Mouse (Mus musculus) MN1 (cell line): ENCODE measurements at regions not wholly inside any gene's neighbourhood (a gene's known extent, or its start where the extent isn't known, plus 50 kb on each side); places are given as distances from the start of the nearest gene placed in this dataset.

Source experiments
- DNase-seq: peaks from one replicate; pipeline ENCODE4 v3.0.0-alpha.2; 2016; ENCODE audit warnings: low spot score

- DNase-seq, result no peak
Measured at GRCm38 (mm10) chr15:62413694-62414093, 1431.3 kb downstream of the Gsdmc2 start.

- DNase-seq, result no peak
Measured at GRCm38 (mm10) chr15:62402142-62402541, 1442.8 kb downstream of the Gsdmc2 start.

- no peak for DNase-seq
Measured at GRCm38 (mm10) chr15:62400984-62401609, 1443.9 kb downstream of the Gsdmc2 start.

- peak; percentile 78 for DNase-seq
Measured at GRCm38 (mm10) chr15:62399381-62399780, 1445.6 kb downstream of the Gsdmc2 start.

GRCm38 (mm10) chr15:62397009-62397408 lies 1448.0 kb downstream of the Gsdmc2 start:
- DNase-seq, result no peak

GRCm38 (mm10) chr15:62395377-62395776 lies 1449.6 kb downstream of the Gsdmc2 start:
- DNase-seq, result no peak

- DNase-seq, result no peak
Measured at GRCm38 (mm10) chr15:62393416-62393815, 1451.6 kb downstream of the Gsdmc2 start.

GRCm38 (mm10) chr15:62392839-62393238 lies 1452.1 kb downstream of the Gsdmc2 start:
- DNase-seq, result no peak

- DNase-seq, result no peak
Measured at GRCm38 (mm10) chr15:62392381-62392780, 1452.6 kb downstream of the Gsdmc2 start.

- DNase-seq, result no peak
Measured at GRCm38 (mm10) chr15:62389431-62390105, 1455.4 kb downstream of the Gsdmc2 start.

- DNase-seq, result no peak
Measured at GRCm38 (mm10) chr15:62382233-62382632, 1459.4 kb upstream of the A1bg start.

- DNase-seq, result no peak
Measured at GRCm38 (mm10) chr15:62374641-62375040, 1451.8 kb upstream of the A1bg start.

- DNase-seq, result no peak
Measured at GRCm38 (mm10) chr15:62361171-62361570, 1438.4 kb upstream of the A1bg start.

GRCm38 (mm10) chr15:62358338-62359239 lies 1435.8 kb upstream of the A1bg start:
- no peak for DNase-seq

- no peak for DNase-seq
Measured at GRCm38 (mm10) chr15:62353786-62354185, 1431.0 kb upstream of the A1bg start.

- DNase-seq, result no peak
Measured at GRCm38 (mm10) chr15:62350862-62351757, 1428.3 kb upstream of the A1bg start.

GRCm38 (mm10) chr15:62349981-62350380 lies 1427.2 kb upstream of the A1bg start:
- no peak for DNase-seq

- DNase-seq, result no peak
Measured at GRCm38 (mm10) chr15:62348956-62349355, 1426.1 kb upstream of the A1bg start.

GRCm38 (mm10) chr15:62347697-62348096 lies 1424.9 kb upstream of the A1bg start:
- no peak for DNase-seq

- DNase-seq, result no peak
Measured at GRCm38 (mm10) chr15:62345893-62346292, 1423.1 kb upstream of the A1bg start.

- DNase-seq, result no peak
Measured at GRCm38 (mm10) chr15:62336454-62337284, 1413.9 kb upstream of the A1bg start.
